ENCODE assay signal across 8 mouse cellular contexts in the genomic region with DNA sequence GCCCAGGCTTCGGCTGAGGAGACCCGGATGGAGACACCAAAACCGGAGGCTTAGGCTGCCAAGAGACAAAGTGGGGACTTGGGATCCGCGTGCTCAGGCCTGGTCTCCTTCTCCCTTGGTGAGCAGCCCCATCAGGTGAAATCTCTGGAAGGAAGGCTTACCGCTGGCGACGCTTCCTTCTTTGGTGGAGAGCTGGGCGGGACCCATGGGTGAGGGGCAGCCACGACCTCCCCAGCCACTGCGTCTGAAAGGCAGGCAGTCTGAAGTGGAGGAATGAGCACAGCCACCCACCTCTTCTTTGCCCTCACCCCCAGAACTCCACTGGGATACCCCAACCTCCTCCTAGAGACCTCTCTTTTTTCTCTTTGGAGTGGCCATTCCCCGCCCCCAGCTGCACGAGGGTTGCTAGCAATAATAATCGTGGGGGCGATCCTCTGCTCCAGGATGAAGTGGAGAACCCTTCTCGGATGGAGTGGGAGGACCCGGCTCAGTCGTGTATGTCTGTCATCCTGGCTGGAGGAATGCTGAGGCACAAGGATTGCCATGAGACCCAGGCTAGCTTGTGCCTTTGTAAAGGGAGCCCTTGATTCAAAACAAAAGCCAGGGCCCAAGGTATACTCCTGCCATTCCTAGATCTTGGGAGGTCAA. TPM values are rescaled to one million over a fixed set of nuclear protein-coding genes. Genes with fewer than 3 reads are reported as not detected.
A peak's percentile ranks its signal among the peaks of the same experiment; 100 is the strongest.
DNase-seq lines count a peak whose midpoint lies in the region; ATAC-seq and TF ChIP-seq lines count a peak whose summit lies in the region.

No protein-coding gene starts in this region.

- no peak overlapping the region for H3K27ac ChIP-seq in lung, postnatal 0 days (ENCODE audit: low read length)
- no peak overlapping the region for H3K27ac ChIP-seq in hindbrain, postnatal 0 days
- H3K27ac ChIP-seq in neural tube, embryonic 13.5 days (replicated peaks), result no peak overlapping the region

- no peak for DNase-seq in frontal cortex, postnatal 14 days (ENCODE audit: low spot score in 2 of 2)
- DNase-seq in lung, postnatal 0 days (ENCODE audit: low spot score), result no peak
- no peak for DNase-seq in lung, postnatal 36 days
- no peak for DNase-seq in hindbrain, postnatal 0 days (ENCODE audit: low spot score)
- no peak for DNase-seq in cerebellum, postnatal 4 days (ENCODE audit: low spot score in 2 of 2)
- no peak for DNase-seq in cerebellum, adult 9-11 months

- H3K9me3 ChIP-seq in lung, postnatal 0 days (ENCODE audit: low read length), result no peaks in the 10 kb centered on the region
- H3K9me3 ChIP-seq in hindbrain, postnatal 0 days (ENCODE audit: low read length), result no peaks in the 10 kb centered on the region
- H3K9me3 ChIP-seq in neural tube, embryonic 13.5 days, result no peaks in the 10 kb centered on the region

- no peak for TF ChIP-seq EP300 in lung, postnatal 0 days (IDR thresholded peaks at IDR 0.05)

- no peak for TF ChIP-seq CTCF in lung, postnatal 0 days (IDR thresholded peaks at IDR 0.05)
- no peak for TF ChIP-seq CTCF in hindbrain, postnatal 0 days (IDR thresholded peaks at IDR 0.05; ENCODE audit: low read depth)

- H3K9ac ChIP-seq in lung, postnatal 0 days (replicated peaks; ENCODE audit: low read depth), result no peak overlapping the region
- H3K9ac ChIP-seq in hindbrain, postnatal 0 days (replicated peaks; ENCODE audit: low read length), result 0 out of 2 replicates have a peak overlapping the region, but pooled peaks have one; percentile 3
- peak overlapping the region; percentile 48 for H3K9ac ChIP-seq in neural tube, embryonic 13.5 days

- ATAC-seq in frontal cortex, adult (ENCODE audit: low TSS enrichment), result peak; percentile 34; the same call in 1 of the 2 replicates
- ATAC-seq in lung, postnatal 0 days, result no peak
- ATAC-seq in hindbrain, postnatal 0 days, result no peak
- no peak for ATAC-seq in neural tube, embryonic 13.5 days (ENCODE audit: low read depth)

- H3K4me1 ChIP-seq in lung, postnatal 0 days (ENCODE audit: insufficient read depth, low read depth, low read length), result peaks cover 14% of the 10 kb centered on the region
- peaks cover 21% of the 10 kb centered on the region for H3K4me1 ChIP-seq in hindbrain, postnatal 0 days (ENCODE audit: insufficient read depth, low read length)
- peaks cover 42% of the 10 kb centered on the region for H3K4me1 ChIP-seq in neural tube, embryonic 13.5 days (replicated peaks)

- no peaks in the 10 kb centered on the region for H3K36me3 ChIP-seq in lung, postnatal 0 days (ENCODE audit: insufficient read depth, low read length)
- peaks cover 8% of the 10 kb centered on the region; the same call in 1 of the 2 replicates for H3K36me3 ChIP-seq in hindbrain, postnatal 0 days (ENCODE audit: insufficient read depth, low read length)
- peaks cover 15% of the 10 kb centered on the region for H3K36me3 ChIP-seq in neural tube, embryonic 13.5 days

- H3K4me2 ChIP-seq in lung, postnatal 0 days (replicated peaks; ENCODE audit: low read depth, low read length), result peak overlapping the region; percentile 17; the same call in 1 of the 2 replicates
- peak overlapping the region; percentile 81 for H3K4me2 ChIP-seq in hindbrain, postnatal 0 days (ENCODE audit: low read depth, low read length)
- peak overlapping the region; percentile 75 for H3K4me2 ChIP-seq in neural tube, embryonic 13.5 days

- peaks cover 19% of the 10 kb centered on the region; the same call in 1 of the 2 replicates for H3K27me3 ChIP-seq in lung, postnatal 0 days (replicated peaks; ENCODE audit: insufficient read depth, low read length)
- H3K27me3 ChIP-seq in hindbrain, postnatal 0 days (ENCODE audit: insufficient read depth, low read length), result peaks cover 5% of the 10 kb centered on the region; the same call in 1 of the 2 replicates
- H3K27me3 ChIP-seq in neural tube, embryonic 13.5 days, result peaks cover 56% of the 10 kb centered on the region

- WGBS in lung, postnatal 0 days, result 7% methylated on average over 18 of the region's 18 CpGs
- 10% methylated on average over 17 of the region's 18 CpGs for WGBS in hindbrain, postnatal 0 days
- 9% methylated on average over 18 of the region's 18 CpGs for WGBS in neural tube, embryonic 13.5 days

- no peak overlapping the region for H3K4me3 ChIP-seq in lung, postnatal 0 days (ENCODE audit: low read depth, low read length)
- H3K4me3 ChIP-seq in hindbrain, postnatal 0 days (ENCODE audit: low read length), result peak overlapping the region; percentile 8; the same call in 1 of the 2 replicates
- peak overlapping the region; percentile 14; the same call in 1 of the 2 replicates for H3K4me3 ChIP-seq in neural tube, embryonic 13.5 days

RNA-seq across cellular contexts. Expression of gene Amh, which starts 4.1 kb away (rescaled TPM):
- polyA plus RNA-seq in lung, postnatal 0 days (2015; fragmentation: Nextera tagmentation; extraction: Ambion mirVana), result 0.07 TPM in 1 of 2 replicates, not detected in the other
- 0.47 and 2.6 TPM in 2 replicates for total RNA-seq in hindbrain, postnatal 0 days (2014; rRNA removed)
- polyA plus RNA-seq in hindbrain, postnatal 0 days (2015; fragmentation: Nextera tagmentation; extraction: Ambion mirVana), result 0.24 TPM in 1 of 2 replicates, not detected in the other
- 0.11 TPM in 1 of 2 replicates, not detected in the other for polyA plus RNA-seq in neural tube, embryonic 13.5 days (2015; fragmentation: Nextera tagmentation; extraction: Ambion mirVana)

RNA-seq across cellular contexts. Expression of gene Jsrp1, which starts 4.2 kb away (rescaled TPM):
- 0.25 TPM in 1 of 2 replicates, not detected in the other for polyA plus RNA-seq in lung, postnatal 0 days (2015; fragmentation: Nextera tagmentation; extraction: Ambion mirVana)
- 0.22 TPM in 1 of 2 replicates, not detected in the other for total RNA-seq in hindbrain, postnatal 0 days (2014; rRNA removed)
- polyA plus RNA-seq in hindbrain, postnatal 0 days (2015; fragmentation: Nextera tagmentation; extraction: Ambion mirVana), result 1.4 and 1.6 TPM in 2 replicates
- polyA plus RNA-seq in neural tube, embryonic 13.5 days (2015; fragmentation: Nextera tagmentation; extraction: Ambion mirVana), result 0.76 and 1.1 TPM in 2 replicates

RNA-seq across cellular contexts. Expression of gene Plekhj1, which starts 10.7 kb away (rescaled TPM):
- 59.9 and 69.1 TPM in 2 replicates for polyA plus RNA-seq in lung, postnatal 0 days (2015; fragmentation: Nextera tagmentation; extraction: Ambion mirVana)
- 74.4 and 82.3 TPM in 2 replicates for total RNA-seq in hindbrain, postnatal 0 days (2014; rRNA removed)
- polyA plus RNA-seq in hindbrain, postnatal 0 days (2015; fragmentation: Nextera tagmentation; extraction: Ambion mirVana), result 99.4 and 103 TPM in 2 replicates
- polyA plus RNA-seq in neural tube, embryonic 13.5 days (2015; fragmentation: Nextera tagmentation; extraction: Ambion mirVana), result 128 and 137 TPM in 2 replicates

RNA-seq across cellular contexts. Expression of gene Sf3a2, which starts 11.1 kb away (rescaled TPM):
- 27.0 and 29.4 TPM in 2 replicates for polyA plus RNA-seq in lung, postnatal 0 days (2015; fragmentation: Nextera tagmentation; extraction: Ambion mirVana)
- total RNA-seq in hindbrain, postnatal 0 days (2014; rRNA removed), result 14.2 and 22.0 TPM in 2 replicates
- 48.7 and 53.2 TPM in 2 replicates for polyA plus RNA-seq in hindbrain, postnatal 0 days (2015; fragmentation: Nextera tagmentation; extraction: Ambion mirVana)
- 67.5 and 71.0 TPM in 2 replicates for polyA plus RNA-seq in neural tube, embryonic 13.5 days (2015; fragmentation: Nextera tagmentation; extraction: Ambion mirVana)

RNA-seq across cellular contexts. Expression of gene Oaz1, which starts 17.3 kb away (rescaled TPM):
- polyA plus RNA-seq in lung, postnatal 0 days (2015; fragmentation: Nextera tagmentation; extraction: Ambion mirVana), result 1,344 and 1,416 TPM in 2 replicates
- 1,128 and 1,180 TPM in 2 replicates for total RNA-seq in hindbrain, postnatal 0 days (2014; rRNA removed)
- 1,097 and 1,185 TPM in 2 replicates for polyA plus RNA-seq in hindbrain, postnatal 0 days (2015; fragmentation: Nextera tagmentation; extraction: Ambion mirVana)
- 1,173 and 1,183 TPM in 2 replicates for polyA plus RNA-seq in neural tube, embryonic 13.5 days (2015; fragmentation: Nextera tagmentation; extraction: Ambion mirVana)

Comparison
In these comparisons a context has a peak if more than half of its experiments do, and no peak if none do; other contexts are left out.
1. H3K4me2 ChIP-seq: peak in every context shown above with its lines; median percentile 81 in hindbrain, postnatal 0 days; 75 in neural tube, embryonic 13.5 days; 17 in lung, postnatal 0 days.